Mouse (Mus musculus): ENCODE data around the gene Sh3bgrl2.
A peak's percentile ranks its signal among the peaks of the same experiment; 100 is the strongest.

The Sh3bgrl2 gene

DNA sequence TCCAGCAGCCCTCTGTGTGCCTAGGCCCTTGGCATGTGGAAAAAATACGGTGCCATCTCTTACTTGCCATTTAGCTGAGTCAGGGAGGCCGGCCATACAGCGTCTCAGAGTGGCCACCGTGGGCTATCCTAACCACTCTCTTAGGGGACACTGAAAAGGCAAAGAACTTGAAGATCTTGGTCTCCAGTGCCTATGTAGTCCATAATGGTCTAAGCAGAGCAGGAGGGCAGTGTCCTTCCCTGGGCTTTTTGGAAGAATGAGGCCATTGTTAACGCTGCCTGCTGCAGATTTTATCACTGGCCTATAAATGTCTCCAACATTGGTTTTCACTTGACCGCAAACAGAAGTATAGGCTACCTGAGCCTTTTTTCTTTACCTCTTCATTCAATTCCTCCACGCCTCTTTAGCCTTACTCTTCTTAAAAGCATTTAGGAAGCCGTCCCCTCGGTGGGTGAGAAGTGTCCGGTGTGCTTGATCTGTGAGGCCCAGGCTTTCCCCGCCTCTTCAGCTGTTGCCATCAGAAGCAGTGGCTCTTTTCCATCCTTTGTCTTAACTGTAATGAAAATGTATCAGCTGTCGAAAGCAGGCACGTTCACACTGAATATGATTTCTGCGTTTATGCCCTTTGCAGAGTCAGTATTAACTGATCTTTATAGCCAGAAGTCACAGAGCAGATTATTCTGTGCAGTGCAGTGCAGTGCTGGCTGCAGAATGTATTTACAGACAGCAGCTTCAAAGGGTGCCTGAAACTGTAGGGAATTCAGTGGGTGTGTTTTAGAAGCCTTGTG, 41.7 kb downstream of the Sh3bgrl2 start:
- DNase-seq (ENCODE audit: low spot score in 2 of 2), result no peak

DNA sequence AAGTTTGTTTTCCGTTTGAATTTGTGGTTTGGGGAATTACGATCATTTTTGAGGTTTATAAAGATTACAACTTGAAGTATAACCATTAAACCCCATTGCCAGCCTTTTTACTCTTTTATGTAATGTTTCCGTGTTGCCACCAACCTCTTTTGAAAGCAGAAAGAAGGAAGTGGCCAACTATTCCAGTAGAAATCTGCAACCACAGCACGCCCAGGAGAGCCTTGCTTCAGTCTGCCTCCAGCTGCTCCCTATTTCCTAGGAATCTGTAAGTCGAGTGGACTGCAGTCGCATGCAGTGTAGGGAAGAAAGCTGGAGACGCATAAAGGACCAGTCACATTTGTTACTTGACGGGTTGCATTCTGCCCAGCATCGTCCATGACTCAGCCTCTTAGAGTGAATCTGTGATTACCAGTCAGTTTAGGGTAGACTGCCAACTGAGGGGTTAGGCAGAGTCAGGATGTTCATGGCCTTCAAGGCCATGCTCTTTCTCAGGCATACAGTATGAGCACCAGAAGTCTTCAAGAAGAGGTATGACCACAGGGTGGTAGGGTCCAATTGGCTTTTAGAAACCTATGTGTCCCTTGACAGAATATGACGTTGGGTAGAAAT, 43.8 kb downstream of the Sh3bgrl2 start:
- DNase-seq (ENCODE audit: low spot score in 2 of 2), result no peak

GRCm38 (mm10) chr9:83593811-83594210, 45.7 kb downstream of the Sh3bgrl2 start:
- DNase-seq (ENCODE audit: low spot score in 2 of 2), result no peak

GRCm38 (mm10) chr9:83596132-83596531, 48.0 kb downstream of the Sh3bgrl2 start:
- peak; percentile 51 to 80 for DNase-seq (ENCODE audit: low spot score in 2 of 2)

DNA sequence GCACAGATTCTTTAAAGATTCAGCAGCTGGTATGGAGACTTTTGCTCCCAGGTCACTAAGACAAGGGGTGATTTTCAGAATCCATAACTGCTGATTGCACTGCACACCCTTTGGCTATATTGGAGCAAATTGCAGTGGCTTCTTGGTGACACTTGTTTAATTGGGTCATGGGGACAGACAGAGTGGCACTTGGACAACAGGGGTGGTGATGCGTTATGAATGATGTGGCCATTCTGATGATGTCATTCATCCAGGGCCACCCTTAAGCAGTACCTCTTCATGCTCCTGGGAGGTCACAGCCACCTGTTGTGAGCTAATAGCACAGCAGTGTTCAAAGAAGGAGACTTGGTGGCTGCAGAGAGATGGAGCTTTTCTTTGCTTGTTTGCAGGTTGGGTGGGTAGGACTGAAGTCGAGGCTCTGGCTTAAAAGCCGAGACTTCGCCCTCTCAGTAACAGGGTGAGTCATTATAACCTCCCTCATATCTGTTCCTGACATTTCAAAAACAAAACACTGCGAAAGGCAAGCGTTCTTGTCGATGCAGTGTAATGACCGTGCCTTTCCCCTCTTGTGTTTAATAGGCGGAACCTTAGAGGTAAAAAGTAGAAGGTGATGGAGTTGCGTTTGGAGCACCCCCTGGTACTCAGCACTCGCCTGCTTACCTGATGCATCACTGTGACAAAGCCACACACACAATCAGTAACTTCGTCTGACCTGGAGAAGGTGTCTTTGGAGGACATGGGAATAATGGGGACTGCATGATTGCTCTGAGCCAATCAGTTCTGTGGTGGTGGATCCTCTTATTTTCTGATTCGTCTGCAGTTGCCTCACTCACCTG, 48.7 kb downstream of the Sh3bgrl2 start:
- no peak for DNase-seq (ENCODE audit: low spot score in 2 of 2)

- peak; percentile 58 to 65 for DNase-seq (ENCODE audit: low spot score in 2 of 2)
These were observed 49.9 kb downstream of the Sh3bgrl2 start for GRCm38 (mm10) chr9:83598047-83598446.

- DNase-seq (ENCODE audit: low spot score in 2 of 2), result no peak
These were observed 51.4 kb downstream of the Sh3bgrl2 start for GRCm38 (mm10) chr9:83599505-83599904.

- DNase-seq (ENCODE audit: low spot score in 2 of 2), result peak in 1 of 2 experiments; percentile 60
These were observed 52.3 kb downstream of the Sh3bgrl2 start for GRCm38 (mm10) chr9:83600286-83601048.

DNA sequence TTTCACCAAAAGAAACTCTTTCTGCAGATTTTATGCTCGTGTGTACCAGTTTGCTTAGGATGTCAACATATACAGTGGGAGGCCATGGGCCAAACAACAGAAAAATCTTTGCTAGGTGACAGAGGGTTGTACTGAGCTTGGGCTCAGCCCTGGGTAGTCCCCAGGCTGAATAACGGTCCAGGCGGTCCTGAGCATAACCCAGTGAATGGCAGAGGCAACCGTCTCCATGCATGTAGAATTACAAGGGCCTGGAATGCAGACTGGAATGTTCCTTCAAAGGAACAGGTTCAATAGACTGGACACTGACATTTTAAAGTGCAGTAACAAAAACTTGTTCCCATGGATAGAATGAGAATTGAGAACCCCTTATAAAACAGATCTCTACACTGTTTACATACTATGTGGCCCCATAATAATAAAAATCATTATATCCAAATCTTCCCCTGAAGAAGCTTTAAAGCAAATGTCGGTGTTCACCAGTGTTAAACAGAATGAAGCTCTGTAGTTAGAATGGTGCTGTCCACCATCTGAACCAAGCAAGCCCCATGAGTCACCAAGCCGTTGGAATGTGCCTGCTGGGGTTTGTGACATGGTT, 54.1 kb downstream of the Sh3bgrl2 start:
- no peak for DNase-seq (ENCODE audit: low spot score in 2 of 2)

DNA sequence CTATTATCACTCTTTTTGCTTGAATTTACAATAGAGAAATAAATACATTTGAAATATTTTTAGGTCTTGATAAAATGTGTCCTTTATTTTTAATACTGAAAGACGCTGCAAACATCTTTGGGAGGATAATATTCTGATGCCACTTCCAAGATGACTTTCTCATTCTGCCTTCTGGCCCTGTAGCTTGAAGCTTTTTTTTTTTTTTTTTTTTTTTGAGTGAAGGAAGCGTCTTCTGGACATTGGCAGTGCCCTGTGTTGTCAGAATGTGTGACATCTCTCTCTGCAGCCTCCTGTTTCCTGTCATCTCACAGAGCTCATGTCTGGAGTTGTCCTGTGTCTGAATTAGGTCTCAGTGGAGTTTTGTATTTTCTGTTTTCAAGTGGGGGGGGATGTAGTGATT, 55.0 kb downstream of the Sh3bgrl2 start:
- no peak for DNase-seq (ENCODE audit: low spot score in 2 of 2)

DNA sequence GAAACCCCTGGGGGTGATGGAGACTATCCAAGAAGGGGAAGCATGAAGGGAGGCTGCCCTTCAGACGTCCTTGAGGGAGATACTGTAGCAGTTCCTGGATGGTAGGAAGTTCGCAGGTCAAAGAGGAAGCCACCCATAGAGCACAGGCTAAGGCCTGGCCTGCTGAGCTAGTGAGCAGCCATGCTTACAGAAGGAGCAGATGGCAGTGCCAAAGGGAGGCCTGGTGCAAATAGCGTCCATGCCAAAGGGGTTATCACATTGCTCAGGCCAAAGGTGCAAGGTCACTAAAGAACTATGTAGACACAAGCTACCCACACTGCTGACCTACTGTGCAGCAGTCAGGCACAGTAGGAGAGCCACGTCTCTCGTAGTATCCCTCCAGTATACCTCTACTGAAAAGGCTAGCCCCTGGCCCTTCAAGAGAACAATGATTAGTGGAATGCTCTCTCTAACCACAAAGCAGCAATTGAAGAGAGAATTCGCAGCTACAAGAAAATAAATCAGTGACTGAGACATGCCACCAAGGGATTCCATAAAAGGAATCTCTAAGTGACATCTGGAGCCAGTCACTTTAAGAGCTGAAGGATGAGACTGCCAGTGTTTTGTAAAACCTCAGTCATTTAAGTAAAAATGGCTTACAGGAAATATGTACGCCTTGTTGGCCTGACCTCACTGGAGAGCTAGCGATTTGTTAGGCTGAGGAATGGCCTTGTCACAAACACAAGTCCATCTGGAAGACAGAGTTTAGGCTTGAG, 57.9 kb downstream of the Sh3bgrl2 start:
- DNase-seq (ENCODE audit: low spot score in 2 of 2), result no peak

DNA sequence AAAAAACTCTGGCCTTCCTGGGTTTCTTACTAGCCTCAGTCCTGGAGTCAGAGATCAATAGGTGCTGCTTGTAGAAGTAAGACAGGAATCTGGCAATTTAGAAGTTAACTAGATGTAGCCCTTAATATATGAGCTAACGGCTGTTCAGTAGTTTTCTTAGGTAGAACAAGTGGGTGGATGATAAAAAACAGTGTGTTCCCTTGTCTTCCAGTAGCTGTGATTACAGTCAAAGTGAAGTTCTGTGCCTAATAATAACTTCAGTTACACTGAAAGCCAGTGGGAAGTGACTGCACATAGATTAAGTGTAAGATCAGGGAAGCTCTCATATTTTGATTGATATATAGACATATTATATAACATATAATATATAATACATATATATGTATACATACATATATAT, 60.0 kb downstream of the Sh3bgrl2 start:
- DNase-seq (ENCODE audit: low spot score in 2 of 2), result peak in 1 of 2 experiments; percentile 64

DNA sequence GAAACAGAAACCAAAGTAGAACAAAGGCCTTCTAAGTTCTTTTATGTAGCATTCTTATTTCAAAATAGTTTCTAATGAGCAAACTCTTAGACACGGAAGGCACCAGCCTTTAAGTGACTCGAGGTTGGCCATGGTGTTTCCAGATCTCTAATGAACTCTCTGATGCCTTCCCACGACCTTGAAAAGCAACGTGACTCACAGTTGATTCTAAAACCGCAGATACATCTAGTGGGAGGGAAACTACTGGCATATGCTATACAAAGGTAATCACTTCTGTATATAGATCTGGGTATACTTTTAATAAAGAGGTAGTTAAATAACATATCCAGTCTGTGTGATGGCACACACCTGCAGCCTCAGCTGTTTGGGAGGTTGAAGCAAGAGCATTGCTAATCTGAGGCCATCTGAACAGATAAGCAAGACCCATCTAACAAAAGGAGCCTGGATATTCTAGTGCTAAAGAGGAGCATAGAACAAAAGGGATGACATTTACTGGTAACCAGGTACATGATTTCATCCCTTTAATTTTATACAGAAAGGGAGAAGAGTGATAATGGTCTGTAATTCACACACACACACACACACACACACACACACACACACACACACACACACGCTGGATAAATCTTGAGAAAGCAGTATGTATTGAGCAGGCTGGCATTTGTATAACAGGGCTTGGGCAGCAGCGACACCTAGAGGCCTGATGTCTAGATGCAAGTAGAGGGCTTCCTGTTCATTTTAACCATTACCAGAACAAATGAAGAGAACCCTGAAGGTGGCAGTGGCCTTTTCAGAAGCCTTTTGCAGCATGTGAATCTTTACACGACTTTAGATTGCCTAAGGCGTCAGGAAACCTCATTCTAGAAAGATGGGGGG, 61.5 kb downstream of the Sh3bgrl2 start:
- peak; percentile 65 to 90 for DNase-seq (ENCODE audit: low spot score in 2 of 2)

- no peak for DNase-seq (ENCODE audit: low spot score in 2 of 2)
These were observed 67.9 kb downstream of the Sh3bgrl2 start for GRCm38 (mm10) chr9:83615912-83616585.

DNA sequence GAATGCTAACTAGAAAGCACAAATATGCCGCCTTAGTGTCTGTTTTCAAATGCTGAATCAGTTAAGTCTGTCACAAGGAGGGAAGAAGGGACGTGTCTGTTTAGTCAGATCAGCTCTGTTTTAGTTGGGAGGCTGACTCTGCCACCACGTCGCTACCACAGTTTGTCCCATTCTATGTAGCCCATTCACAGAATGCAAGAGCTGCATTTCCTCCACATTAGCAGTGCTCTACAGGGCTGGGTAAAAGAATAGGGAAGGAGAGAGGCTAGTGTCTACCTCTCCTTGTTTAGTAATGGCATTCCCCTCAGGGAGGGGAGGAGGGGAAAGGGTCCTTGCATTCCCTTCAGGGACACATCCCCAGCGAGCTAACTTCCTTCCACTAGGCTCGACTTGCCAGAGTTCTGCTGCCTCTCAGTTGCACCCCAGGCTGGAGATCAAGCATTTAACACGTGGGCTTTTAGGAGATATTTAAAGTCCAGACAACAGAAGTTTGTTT, 68.5 kb downstream of the Sh3bgrl2 start:
- DNase-seq (ENCODE audit: low spot score in 2 of 2), result no peak

GRCm38 (mm10) chr9:83623455-83623854, 75.3 kb downstream of the Sh3bgrl2 start:
- no peak for DNase-seq (ENCODE audit: low spot score in 2 of 2)

DNA sequence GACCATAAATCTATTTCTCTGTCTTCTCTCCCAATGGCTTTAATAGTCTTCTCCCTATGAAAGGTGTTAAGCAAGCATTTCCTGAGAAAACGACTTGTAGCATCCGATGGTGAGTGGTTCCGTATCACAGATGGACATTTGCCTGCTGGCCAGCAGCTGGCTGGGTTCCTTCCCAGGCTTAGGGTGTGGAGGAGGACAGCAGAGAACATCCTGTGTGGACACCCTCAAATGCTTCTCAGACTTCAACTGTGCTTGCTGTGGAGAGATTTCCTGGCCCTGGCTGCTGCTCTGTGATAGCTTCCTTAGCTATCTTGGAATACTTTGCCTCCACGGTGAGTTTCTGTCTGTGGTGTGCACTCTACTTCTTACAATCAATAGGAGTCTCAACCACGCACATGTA, 76.1 kb downstream of the Sh3bgrl2 start:
- DNase-seq (ENCODE audit: low spot score in 2 of 2), result no peak

DNA sequence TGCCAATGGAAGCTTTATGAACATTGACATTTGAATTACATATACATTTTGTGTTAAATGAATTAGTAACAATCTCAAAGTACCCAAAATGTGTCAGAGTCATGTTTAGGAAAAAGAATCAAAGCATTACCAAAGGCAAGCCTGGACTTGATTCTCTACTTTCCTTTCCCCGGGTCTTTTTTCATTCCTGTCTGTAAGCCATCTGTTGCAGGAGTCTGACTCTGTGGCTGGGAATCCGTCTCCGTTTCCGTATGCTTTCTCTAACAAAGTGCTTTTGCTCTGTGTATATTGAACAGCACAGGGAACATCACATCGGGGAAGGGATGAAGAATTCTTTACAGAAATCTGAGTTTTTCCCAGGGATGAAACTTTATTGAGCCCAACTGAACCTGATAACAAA, 77.0 kb downstream of the Sh3bgrl2 start:
- DNase-seq (ENCODE audit: low spot score in 2 of 2), result no peak
